Mouse (Mus musculus) erythroblast, embryonic 14.5 days (primary cell): ENCODE measurements at regions not wholly inside any gene's neighbourhood (a gene's known extent, or its start where the extent isn't known, plus 50 kb on each side); places are given as distances from the start of the nearest gene placed in this dataset.

Source experiments
- GATA1 ChIP-seq: IDR thresholded peaks from 2 replicates; pipeline ENCODE4 v1.6.1; 2012; ENCODE audit warnings: low read length, inconsistent platforms, mixed read lengths
- TAL1 ChIP-seq: IDR thresholded peaks from 3 replicates; pipeline ENCODE4 v1.6.1; 2012; ENCODE audit warnings: low read length, inconsistent platforms, mixed read lengths

DNA sequence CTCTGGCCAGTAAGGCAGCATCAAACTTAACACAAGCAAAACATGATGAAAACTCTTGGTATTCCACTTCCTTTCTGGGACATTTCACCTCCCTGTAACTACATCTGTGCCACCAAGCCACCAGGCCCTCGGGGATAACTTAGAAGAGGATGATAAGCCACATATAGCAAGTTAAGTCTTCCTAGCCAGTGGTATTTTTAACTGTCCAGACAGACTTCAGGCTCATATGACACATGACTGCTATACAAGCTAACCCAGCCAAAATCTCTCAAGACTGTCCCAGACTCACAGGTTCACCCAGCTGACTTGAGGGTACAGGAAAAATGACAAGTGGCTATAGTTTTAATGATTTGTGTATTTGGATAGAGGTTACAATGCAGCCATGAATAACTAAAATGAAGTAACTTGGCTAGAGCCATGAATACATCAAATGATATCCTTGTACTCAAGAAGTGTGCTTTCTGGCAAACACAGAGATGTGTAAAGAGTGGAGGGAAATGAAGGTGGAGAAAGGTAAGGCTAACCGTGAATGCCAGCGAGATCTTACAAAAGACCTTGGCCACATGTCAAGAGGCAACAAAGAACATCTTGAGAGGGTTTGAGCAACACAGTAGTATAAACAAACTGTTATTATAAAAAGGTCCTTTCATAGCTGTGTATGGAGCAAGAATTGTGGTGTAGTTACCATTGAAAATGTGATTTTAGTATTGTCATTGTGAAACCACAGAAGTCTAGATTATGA is 122.6 kb upstream of the Usp24 start:
- TF ChIP-seq GATA1 = no peak
- no peak for TF ChIP-seq TAL1
